Mouse (Mus musculus): ENCODE measurements around the gene Fam214b. TPM values are rescaled to one million over a fixed set of nuclear protein-coding genes. Genes with fewer than 3 reads are reported as not detected.

The Fam214b gene
- polyA plus RNA-seq, 1 experiment from 2014 or later, result 5.1 TPM

Other genes with a start within 250 kb of the Fam214b start
- not detected in 2 replicates for gene Fam205a1, start 192.3 kb downstream of the Fam214b start, polyA plus RNA-seq (2014; fragmentation: Nextera tagmentation; extraction: Ambion mirVana)
- 0.14 TPM in 1 of 2 replicates, not detected in the other for gene Gm12394, start 189.4 kb downstream of the Fam214b start, polyA plus RNA-seq (2014; fragmentation: Nextera tagmentation; extraction: Ambion mirVana)
- gene Fam205c, start 172.0 kb downstream of the Fam214b start, polyA plus RNA-seq (2014; fragmentation: Nextera tagmentation; extraction: Ambion mirVana), result 0.43 and 0.81 TPM in 2 replicates
- gene Phf24, start 129.6 kb downstream of the Fam214b start, polyA plus RNA-seq (2014; fragmentation: Nextera tagmentation; extraction: Ambion mirVana), result 1.6 and 1.9 TPM in 2 replicates
- 7.3 and 7.4 TPM in 2 replicates for gene Dnajb5, start 96.4 kb downstream of the Fam214b start, polyA plus RNA-seq (2014; fragmentation: Nextera tagmentation; extraction: Ambion mirVana)
- gene 1700022I11Rik, start 76.6 kb downstream of the Fam214b start, polyA plus RNA-seq (2014; fragmentation: Nextera tagmentation; extraction: Ambion mirVana), result 0.44 and 0.97 TPM in 2 replicates
- gene Vcp, start 45.7 kb downstream of the Fam214b start, polyA plus RNA-seq (2014; fragmentation: Nextera tagmentation; extraction: Ambion mirVana), result 481 and 510 TPM in 2 replicates
- 16.6 and 17.8 TPM in 2 replicates for gene Fancg, start 35.7 kb downstream of the Fam214b start, polyA plus RNA-seq (2014; fragmentation: Nextera tagmentation; extraction: Ambion mirVana)
- gene Pigo, start 20.4 kb downstream of the Fam214b start, polyA plus RNA-seq (2014; fragmentation: Nextera tagmentation; extraction: Ambion mirVana), result 21.7 and 22.6 TPM in 2 replicates
- 332 and 361 TPM in 2 replicates for gene Stoml2, start 14.5 kb downstream of the Fam214b start, polyA plus RNA-seq (2014; fragmentation: Nextera tagmentation; extraction: Ambion mirVana)
- 10.0 and 10.2 TPM in 2 replicates for gene Unc13b, start 12.7 kb upstream of the Fam214b start, polyA plus RNA-seq (2014; fragmentation: Nextera tagmentation; extraction: Ambion mirVana)
- gene Atp8b5, start 220.9 kb upstream of the Fam214b start, polyA plus RNA-seq (2014; fragmentation: Nextera tagmentation; extraction: Ambion mirVana), result 0.62 and 0.70 TPM in 2 replicates

Data from intestine, embryonic 14.5 days (tissue).